Mouse (Mus musculus): ENCODE results near the gene Ell2. TPM values are rescaled to one million over a fixed set of nuclear protein-coding genes. Genes with fewer than 3 reads are reported as not detected.

Ell2 gene
- polyA plus RNA-seq, 1 experiment: 4.7 TPM

GRCm38 (mm10) chr13:75754398-75754797, 47.8 kb downstream of the Ell2 start:
- Histone ChIP-seq H3K4me1 (ENCODE audit: control insufficient read depth, insufficient read depth, low read length) (no peaks in the 10 kb centered on the region), H3K4me3 (replicated peaks; ENCODE audit: extremely low read depth, low read depth, low read length) (no peak overlapping the region)
- no peak for TF ChIP-seq CTCF (IDR thresholded peaks at IDR 0.05; ENCODE audit: insufficient read depth, low read length)
- DNase-seq: no peak
- 74% methylated on average over 5 of the region's 5 CpGs for WGBS

GRCm38 (mm10) chr13:75760859-75761548, 54.4 kb downstream of the Ell2 start:
- WGBS: 92% methylated on average over 4 of the region's 4 CpGs
- TF ChIP-seq CTCF (IDR thresholded peaks at IDR 0.05; ENCODE audit: insufficient read depth, low read length): no peak
- TF ChIP-seq POLR2A (IDR thresholded peaks at IDR 0.05; ENCODE audit: borderline replicate concordance, extremely low read depth, low read depth, low read length): no peak
- no peak overlapping the region for H3K4me3 ChIP-seq (replicated peaks; ENCODE audit: extremely low read depth, low read depth, low read length)
- H3K4me1 ChIP-seq (ENCODE audit: control insufficient read depth, insufficient read depth, low read length): no peaks in the 10 kb centered on the region
- DNase-seq: no peak

- TF ChIP-seq CTCF (IDR thresholded peaks at IDR 0.05; ENCODE audit: insufficient read depth, low read length) (no peak), POLR2A (IDR thresholded peaks at IDR 0.05; ENCODE audit: borderline replicate concordance, extremely low read depth, low read depth, low read length) (no peak)
- WGBS: 89% methylated on average over 4 of the region's 4 CpGs
- Histone ChIP-seq H3K4me1 (ENCODE audit: control insufficient read depth, insufficient read depth, low read length) (no peaks in the 10 kb centered on the region), H3K4me3 (replicated peaks; ENCODE audit: extremely low read depth, low read depth, low read length) (no peak overlapping the region)
- no peak for DNase-seq
These were observed 56.2 kb downstream of the Ell2 start for GRCm38 (mm10) chr13:75762759-75763158.

GRCm38 (mm10) chr13:75763280-75763679, 56.7 kb downstream of the Ell2 start:
- WGBS: 49% methylated on average over 3 of the region's 3 CpGs
- H3K4me1 ChIP-seq (ENCODE audit: control insufficient read depth, insufficient read depth, low read length): no peaks in the 10 kb centered on the region
- TF ChIP-seq POLR2A (IDR thresholded peaks at IDR 0.05; ENCODE audit: borderline replicate concordance, extremely low read depth, low read depth, low read length): no peak
- no peak for TF ChIP-seq CTCF (IDR thresholded peaks at IDR 0.05; ENCODE audit: insufficient read depth, low read length)
- DNase-seq: no peak
- no peak overlapping the region for H3K4me3 ChIP-seq (replicated peaks; ENCODE audit: extremely low read depth, low read depth, low read length)

GRCm38 (mm10) chr13:75765742-75766141, 59.2 kb downstream of the Ell2 start:
- 82% methylated on average over 1 of the region's 1 CpGs for WGBS
- TF ChIP-seq CTCF (IDR thresholded peaks at IDR 0.05; ENCODE audit: insufficient read depth, low read length) (no peak), POLR2A (IDR thresholded peaks at IDR 0.05; ENCODE audit: borderline replicate concordance, extremely low read depth, low read depth, low read length) (no peak)
- no peak overlapping the region for H3K4me3 ChIP-seq (replicated peaks; ENCODE audit: extremely low read depth, low read depth, low read length)

GRCm38 (mm10) chr13:75766238-75766637, 59.7 kb downstream of the Ell2 start:
- TF ChIP-seq POLR2A (IDR thresholded peaks at IDR 0.05; ENCODE audit: borderline replicate concordance, extremely low read depth, low read depth, low read length) (no peak), CTCF (IDR thresholded peaks at IDR 0.05; ENCODE audit: insufficient read depth, low read length) (no peak)
- H3K4me3 ChIP-seq (replicated peaks; ENCODE audit: extremely low read depth, low read depth, low read length): no peak overlapping the region
- WGBS: 73% methylated on average over 5 of the region's 5 CpGs
- DNase-seq: no peak
- H3K4me1 ChIP-seq (ENCODE audit: control insufficient read depth, insufficient read depth, low read length): no peaks in the 10 kb centered on the region

More at GRCm38 (mm10) chr13:75765742-75766141, 59.2 kb downstream of the Ell2 start:
- no peaks in the 10 kb centered on the region for H3K4me1 ChIP-seq (ENCODE audit: control insufficient read depth, insufficient read depth, low read length)
- no peak for DNase-seq

- WGBS: 88% methylated on average over 2 of the region's 2 CpGs
- no peak for TF ChIP-seq CTCF (IDR thresholded peaks at IDR 0.05; ENCODE audit: insufficient read depth, low read length)
- no peak for TF ChIP-seq POLR2A (IDR thresholded peaks at IDR 0.05; ENCODE audit: borderline replicate concordance, extremely low read depth, low read depth, low read length)
- Histone ChIP-seq H3K4me1 (ENCODE audit: control insufficient read depth, insufficient read depth, low read length) (no peaks in the 10 kb centered on the region), H3K4me3 (replicated peaks; ENCODE audit: extremely low read depth, low read depth, low read length) (no peak overlapping the region)
- no peak for DNase-seq
These were observed 60.4 kb downstream of the Ell2 start for GRCm38 (mm10) chr13:75766967-75767366.

- no peak for DNase-seq
- 97% methylated on average over 2 of the region's 2 CpGs for WGBS
- Histone ChIP-seq H3K4me1 (ENCODE audit: control insufficient read depth, insufficient read depth, low read length) (no peaks in the 10 kb centered on the region; the same call in 1 of the 2 replicates), H3K4me3 (replicated peaks; ENCODE audit: extremely low read depth, low read depth, low read length) (no peak overlapping the region)
- TF ChIP-seq POLR2A (IDR thresholded peaks at IDR 0.05; ENCODE audit: borderline replicate concordance, extremely low read depth, low read depth, low read length) (no peak), CTCF (IDR thresholded peaks at IDR 0.05; ENCODE audit: insufficient read depth, low read length) (no peak)
These were observed 64.2 kb downstream of the Ell2 start for GRCm38 (mm10) chr13:75770744-75771143.

- TF ChIP-seq POLR2A (IDR thresholded peaks at IDR 0.05; ENCODE audit: borderline replicate concordance, extremely low read depth, low read depth, low read length): no peak
- no peak for TF ChIP-seq CTCF (IDR thresholded peaks at IDR 0.05; ENCODE audit: insufficient read depth, low read length)
- Histone ChIP-seq H3K4me3 (replicated peaks; ENCODE audit: extremely low read depth, low read depth, low read length) (no peak overlapping the region), H3K4me1 (ENCODE audit: control insufficient read depth, insufficient read depth, low read length) (no peaks in the 10 kb centered on the region; the same call in 1 of the 2 replicates)
- 82% methylated on average over 4 of the region's 4 CpGs for WGBS
- no peak for DNase-seq
These were observed 64.8 kb downstream of the Ell2 start for GRCm38 (mm10) chr13:75771404-75771803.

- TF ChIP-seq POLR2A (IDR thresholded peaks at IDR 0.05; ENCODE audit: borderline replicate concordance, extremely low read depth, low read depth, low read length) (no peak), CTCF (IDR thresholded peaks at IDR 0.05; ENCODE audit: insufficient read depth, low read length) (no peak)
- WGBS: 67% methylated on average over 3 of the region's 3 CpGs
- no peak for DNase-seq
- no peak overlapping the region for H3K4me3 ChIP-seq (replicated peaks; ENCODE audit: extremely low read depth, low read depth, low read length)
- no peaks in the 10 kb centered on the region; the same call in 1 of the 2 replicates for H3K4me1 ChIP-seq (ENCODE audit: control insufficient read depth, insufficient read depth, low read length)
These were observed 65.6 kb downstream of the Ell2 start for GRCm38 (mm10) chr13:75771984-75772730.

Measured in lung, adult 2 months (tissue).